In the genomic region with DNA sequence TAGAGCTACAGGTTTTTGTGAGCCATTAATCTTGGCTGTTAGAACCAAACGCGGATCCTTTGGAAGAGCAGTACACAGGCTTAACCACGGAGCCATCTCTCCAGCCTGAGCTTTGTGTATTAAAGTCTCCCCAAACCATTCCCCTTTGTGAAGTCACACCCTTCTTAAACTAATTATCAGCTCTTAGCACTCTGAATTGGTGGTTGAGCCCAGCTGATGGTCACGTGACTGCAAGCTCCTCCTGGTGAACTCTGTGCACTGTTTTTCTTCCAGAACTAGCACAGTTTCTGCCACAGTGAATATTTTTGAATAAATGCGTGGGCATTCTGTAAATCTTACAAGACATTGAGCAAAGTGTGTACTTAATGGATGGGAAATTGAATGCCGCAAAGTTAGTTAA, we compare ENCODE assay signal across 8 mouse cellular contexts. TPM values are rescaled to one million over a fixed set of nuclear protein-coding genes. Genes with fewer than 3 reads are reported as not detected.
DNase-seq lines count a peak whose midpoint lies in the region; ATAC-seq and TF ChIP-seq lines count a peak whose summit lies in the region.

No protein-coding gene starts in this region.

- H3K4me2 ChIP-seq in midbrain, embryonic 14.5 days (ENCODE audit: low read length) = peak overlapping the region; percentile 90

- H3K27ac ChIP-seq in forebrain, embryonic 10.5 days = no peak overlapping the region
- H3K27ac ChIP-seq in midbrain, embryonic 14.5 days (replicated peaks; ENCODE audit: low read depth, low read length) = no peak overlapping the region

- H3K79me3 ChIP-seq in C2C12 (ENCODE audit: low read depth) = peaks cover 34% of the 10 kb centered on the region

- H3K79me2 ChIP-seq in C2C12 (ENCODE audit: control insufficient read depth, insufficient read depth) = peaks cover 46% of the 10 kb centered on the region

- H3ac ChIP-seq in C2C12 (ENCODE audit: control insufficient read depth, insufficient read length, low read depth) = peak overlapping the region; percentile 54

- H3K9me3 ChIP-seq in G1E (replicated peaks) = no peaks in the 10 kb centered on the region
- no peaks in the 10 kb centered on the region for H3K9me3 ChIP-seq in forebrain, embryonic 10.5 days
- no peaks in the 10 kb centered on the region for H3K9me3 ChIP-seq in midbrain, embryonic 14.5 days (ENCODE audit: control insufficient read depth, low read length)

- H3K9ac ChIP-seq in midbrain, embryonic 14.5 days (replicated peaks; ENCODE audit: low read length) = peak overlapping the region; percentile 65

- peak; percentile 41; the same call in 1 of the 2 replicates for ATAC-seq in G1E (ENCODE audit: extremely low read depth, insufficient number of reproducible peaks, low FRiP score, poor library complexity, severe bottlenecking)
- ATAC-seq in midbrain, embryonic 14.5 days (ENCODE audit: low FRiP score, low TSS enrichment) = no peak

- TF ChIP-seq CTCF in C2C12 (IDR thresholded peaks at IDR 0.05; ENCODE audit: control insufficient read depth, insufficient read depth, insufficient read length) (no peak), G1E (IDR thresholded peaks at IDR 0.05; ENCODE audit: low read depth, low read length) (no peak)

- H3K4me3 ChIP-seq in C2C12 (ENCODE audit: insufficient read depth, poor library complexity, severe bottlenecking) (peak overlapping the region; percentile 72), G1E (ENCODE audit: low read depth, low read length) (peak overlapping the region; percentile 82)
- H3K4me3 ChIP-seq in forebrain, embryonic 10.5 days = peak overlapping the region; percentile 84
- peak overlapping the region; percentile 73 for H3K4me3 ChIP-seq in midbrain, embryonic 14.5 days (replicated peaks; ENCODE audit: low read depth, low read length)

- H3K4me1 ChIP-seq in G1E (ENCODE audit: insufficient read depth, low read depth, low read length) = peaks cover 22% of the 10 kb centered on the region
- H3K4me1 ChIP-seq in forebrain, embryonic 10.5 days = peaks cover 19% of the 10 kb centered on the region
- peaks cover 19% of the 10 kb centered on the region for H3K4me1 ChIP-seq in midbrain, embryonic 14.5 days (ENCODE audit: control insufficient read depth, insufficient read depth, low read length)

- WGBS in forebrain, embryonic 10.5 days = 37% methylated on average over 6 of the region's 6 CpGs
- WGBS in midbrain, embryonic 14.5 days = 33% methylated on average over 6 of the region's 6 CpGs

- peak; percentile 59 for DNase-seq in G1E (ENCODE audit: low spot score)
- no peak for DNase-seq in forebrain, embryonic 10.5 days (ENCODE audit: extremely low spot score, low spot score)
- DNase-seq in kidney, postnatal 36 days = peak; percentile 36 to 45
- no peak for DNase-seq in midbrain, embryonic 14.5 days
- DNase-seq in ovary, postnatal 10 days (ENCODE audit: low spot score) = no peak
- DNase-seq in left cerebral cortex, adult 18-20 months (ENCODE audit: low spot score in 2 of 2) = no peak
- no peak for DNase-seq in cerebellum, adult 9-10 months

- peaks cover 11% of the 10 kb centered on the region for H3K36me3 ChIP-seq in C2C12 (ENCODE audit: control insufficient read depth, insufficient read depth)
- peaks cover 45% of the 10 kb centered on the region for H3K36me3 ChIP-seq in G1E (replicated peaks)
- peaks cover 19% of the 10 kb centered on the region for H3K36me3 ChIP-seq in forebrain, embryonic 10.5 days (replicated peaks)
- peaks cover 16% of the 10 kb centered on the region for H3K36me3 ChIP-seq in midbrain, embryonic 14.5 days (ENCODE audit: control insufficient read depth, insufficient read depth, low read length)

- H3K27me3 ChIP-seq in C2C12 (ENCODE audit: control insufficient read depth, insufficient read depth, insufficient read length) = peaks cover 4% of the 10 kb centered on the region
- H3K27me3 ChIP-seq in G1E (ENCODE audit: insufficient read depth, low read length) = no peaks in the 10 kb centered on the region
- no peaks in the 10 kb centered on the region for H3K27me3 ChIP-seq in forebrain, embryonic 10.5 days (ENCODE audit: poor library complexity, severe bottlenecking)
- H3K27me3 ChIP-seq in midbrain, embryonic 14.5 days (ENCODE audit: control insufficient read depth, insufficient read depth, low read length) = no peaks in the 10 kb centered on the region

TF ChIP-seq in C2C12, 6 proteins besides CTCF, POLR2A, EP300 and RAD21:
- TF ChIP-seq MYOG (IDR thresholded peaks at IDR 0.05; ENCODE audit: control insufficient read depth, extremely low read depth, insufficient read length) (no peak), FOSL1 (IDR thresholded peaks at IDR 0.05; ENCODE audit: insufficient read depth, low read length, poor library complexity, severe bottlenecking) (no peak), MAX (IDR thresholded peaks at IDR 0.05) (no peak), MYOD1 (IDR thresholded peaks at IDR 0.05; ENCODE audit: control insufficient read depth, insufficient read length, low read depth) (no peak), USF1 (IDR thresholded peaks at IDR 0.05; ENCODE audit: low read depth) (peak; percentile 88), CEBPB (IDR thresholded peaks at IDR 0.05; ENCODE audit: low read depth) (no peak)

RNA-seq across cellular contexts. Expression of a gene that starts 0.8 kb away (rescaled TPM):
- 56.1 TPM for polyA plus RNA-seq in C2C12 (2012; fragmentation: generic; extraction: Trizol)
- total RNA-seq in G1E (2014; fragmentation: Nextera tagmentation) = 22.7 and 26.2 TPM in 2 replicates
- total RNA-seq in G1E (2017) = 112 and 135 TPM in 2 replicates
- polyA plus RNA-seq in G1E (2012) = 28.7 and 58.2 TPM in 2 replicates
- 84.8 and 85.6 TPM in 2 replicates for polyA plus RNA-seq in forebrain, embryonic 10.5 days (2016; fragmentation: Nextera tagmentation; extraction: Ambion mirVana)
- 87.2 and 101 TPM in 2 replicates for polyA plus RNA-seq in midbrain, embryonic 14.5 days (2014; fragmentation: Nextera tagmentation; extraction: Ambion mirVana)
- 10 to 100 TPM; 71.0 to 74.2 TPM for total RNA-seq in left cerebral cortex, adult 18-20 months (2021)

RNA-seq across cellular contexts. Expression of a gene that starts 17.2 kb away (rescaled TPM):
- 0.14 TPM for polyA plus RNA-seq in C2C12 (2012; fragmentation: generic; extraction: Trizol)
- not detected in 2 replicates for total RNA-seq in G1E (2014; fragmentation: Nextera tagmentation)
- 0.22 TPM in 1 of 2 replicates, not detected in the other for total RNA-seq in G1E (2017)
- polyA plus RNA-seq in G1E (2012) = not detected in 2 replicates
- 1.6 and 2.6 TPM in 2 replicates for polyA plus RNA-seq in forebrain, embryonic 10.5 days (2016; fragmentation: Nextera tagmentation; extraction: Ambion mirVana)
- 0.84 and 1.6 TPM in 2 replicates for polyA plus RNA-seq in midbrain, embryonic 14.5 days (2014; fragmentation: Nextera tagmentation; extraction: Ambion mirVana)
- total RNA-seq in left cerebral cortex, adult 18-20 months (2021) = not detected

RNA-seq across cellular contexts. Expression of a gene that starts 31.1 kb away (rescaled TPM):
- polyA plus RNA-seq in C2C12 (2012; fragmentation: generic; extraction: Trizol) (not detected), G1E (2012) (not detected in 2 replicates)
- total RNA-seq in G1E (2014; fragmentation: Nextera tagmentation) (not detected in 2 replicates), G1E (2017) (0.17 TPM in 1 of 2 replicates, not detected in the other)
- 0.50 and 0.55 TPM in 2 replicates for polyA plus RNA-seq in forebrain, embryonic 10.5 days (2016; fragmentation: Nextera tagmentation; extraction: Ambion mirVana)
- polyA plus RNA-seq in midbrain, embryonic 14.5 days (2014; fragmentation: Nextera tagmentation; extraction: Ambion mirVana) = 0.55 and 0.76 TPM in 2 replicates
- total RNA-seq in left cerebral cortex, adult 18-20 months (2021) = not detected

RNA-seq across cellular contexts. Expression of a gene that starts 47.6 kb away (rescaled TPM):
- polyA plus RNA-seq in C2C12 (2012; fragmentation: generic; extraction: Trizol) (0.02 TPM), G1E (2012) (0.16 and 0.20 TPM in 2 replicates)
- total RNA-seq in G1E (2014; fragmentation: Nextera tagmentation) (0.83 TPM in 1 of 2 replicates, not detected in the other), G1E (2017) (0.46 and 0.87 TPM in 2 replicates)
- 0.24 and 0.34 TPM in 2 replicates for polyA plus RNA-seq in forebrain, embryonic 10.5 days (2016; fragmentation: Nextera tagmentation; extraction: Ambion mirVana)
- polyA plus RNA-seq in midbrain, embryonic 14.5 days (2014; fragmentation: Nextera tagmentation; extraction: Ambion mirVana) = 0.19 and 0.28 TPM in 2 replicates
- total RNA-seq in left cerebral cortex, adult 18-20 months (2021) = under 1 TPM; 0.35 to 0.42 TPM

Comparison
In these comparisons a context has a peak if more than half of its experiments do, and no peak if none do; other contexts are left out.
1. DNase-seq: peak in G1E (single experiment) and kidney, postnatal 36 days (2 of 2); none in forebrain, embryonic 10.5 days (single experiment), midbrain, embryonic 14.5 days (single experiment), ovary, postnatal 10 days (single experiment), left cerebral cortex, adult 18-20 months (0 of 2) and cerebellum, adult 9-10 months (single experiment).
2. Peak in every context shown above with its lines, with median percentiles within 50 percentile points of each other: H3K4me3 ChIP-seq.